Mouse (Mus musculus): ENCODE measurements around the gene Mtg2. TPM values are rescaled to one million over a fixed set of nuclear protein-coding genes. Genes with fewer than 3 reads are reported as not detected.

The Mtg2 gene
- polyA plus RNA-seq, 1 experiment from 2014 or later = 34.0 TPM

Other genes starting within 250 kb of the Mtg2 start
- 3.6 and 4.2 TPM in 2 replicates for gene Taf4, start 93.9 kb upstream of the Mtg2 start, polyA plus RNA-seq (2016; fragmentation: Nextera tagmentation; extraction: Ambion mirVana)
- 8.5 and 8.9 TPM in 2 replicates for gene Lsm14b, start 45.6 kb upstream of the Mtg2 start, polyA plus RNA-seq (2016; fragmentation: Nextera tagmentation; extraction: Ambion mirVana)
- 856 and 905 TPM in 2 replicates for gene Psma7, start 28.2 kb upstream of the Mtg2 start, polyA plus RNA-seq (2016; fragmentation: Nextera tagmentation; extraction: Ambion mirVana)
- 7.0 TPM in 2 replicates for gene Ss18l1, start 28.1 kb upstream of the Mtg2 start, polyA plus RNA-seq (2016; fragmentation: Nextera tagmentation; extraction: Ambion mirVana)
- 1.1 and 1.3 TPM in 2 replicates for gene Hrh3, start 33.9 kb downstream of the Mtg2 start, polyA plus RNA-seq (2016; fragmentation: Nextera tagmentation; extraction: Ambion mirVana)
- gene Osbpl2, start 48.7 kb downstream of the Mtg2 start, polyA plus RNA-seq (2016; fragmentation: Nextera tagmentation; extraction: Ambion mirVana) = 23.9 and 26.2 TPM in 2 replicates
- gene Adrm1, start 100.9 kb downstream of the Mtg2 start, polyA plus RNA-seq (2016; fragmentation: Nextera tagmentation; extraction: Ambion mirVana) = 271 and 281 TPM in 2 replicates
- gene Lama5, start 155.3 kb downstream of the Mtg2 start, polyA plus RNA-seq (2016; fragmentation: Nextera tagmentation; extraction: Ambion mirVana) = 10.7 and 11.2 TPM in 2 replicates
- 560 and 577 TPM in 2 replicates for gene Rps21, start 186.8 kb downstream of the Mtg2 start, polyA plus RNA-seq (2016; fragmentation: Nextera tagmentation; extraction: Ambion mirVana)
- 9.2 and 12.0 TPM in 2 replicates for gene Cables2, start 202.9 kb downstream of the Mtg2 start, polyA plus RNA-seq (2016; fragmentation: Nextera tagmentation; extraction: Ambion mirVana)
- 0.32 and 0.35 TPM in 2 replicates for gene Rbbp8nl, start 219.3 kb downstream of the Mtg2 start, polyA plus RNA-seq (2016; fragmentation: Nextera tagmentation; extraction: Ambion mirVana)